Mouse (Mus musculus) 3T3-L1 (cell line): ENCODE measurements around the gene Gm9903.

ENCODE experiments used
- DNase-seq: peaks from one replicate; pipeline ENCODE4 v3.0.0-alpha.2; 2015; ENCODE audit warnings: low read depth, low spot score

The Gm9903 gene

DNA sequence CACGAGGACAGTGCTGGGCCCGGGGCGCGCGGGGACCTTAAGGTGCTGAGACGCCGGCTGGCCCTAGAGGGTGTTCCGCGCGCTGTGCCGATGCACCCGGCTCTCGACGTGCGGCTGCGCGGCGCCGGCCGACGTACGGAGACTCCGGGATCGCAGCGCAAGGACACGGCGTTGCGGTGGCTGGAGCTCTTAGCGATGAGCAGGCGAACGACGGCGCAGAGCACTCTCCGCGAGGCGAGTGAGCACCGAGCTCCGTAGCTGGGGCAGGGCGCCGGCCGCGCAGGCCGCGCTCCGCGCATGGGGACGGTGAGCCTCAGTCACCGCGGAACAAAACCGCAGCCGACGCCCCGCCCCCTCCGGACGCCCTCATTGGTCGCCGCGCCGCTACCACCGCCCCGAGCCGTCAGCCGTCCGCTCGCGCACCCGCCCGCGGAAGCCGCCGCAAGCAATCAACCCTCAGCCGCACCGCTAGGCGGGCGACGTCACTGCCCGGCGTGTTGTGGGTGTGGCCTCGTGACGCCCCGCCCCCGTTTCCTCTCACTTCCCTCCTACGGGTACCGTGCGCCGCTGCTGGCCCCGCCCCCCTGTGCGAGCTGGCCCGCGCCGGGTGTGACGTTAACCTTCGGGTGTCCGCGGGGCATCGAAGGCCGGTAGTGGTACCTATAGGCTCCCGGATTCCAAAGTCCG, at the start of gene Gm9903, which contains the start of gene Fam53a:
Gene Gm9903 (plus strand): TSS at position 625 of the 687 bp plus-strand sequence.
Gene Fam53a (minus strand): TSS at position 335 of the 687 bp plus-strand sequence.
- DNase-seq: peak; percentile 98

GRCm38 (mm10) chr5:33580336-33580735, 49.4 kb upstream of the Gm9903 start:
- no peak for DNase-seq

- no peak for DNase-seq
Observed at GRCm38 (mm10) chr5:33587498-33588058, 42.1 kb upstream of the Gm9903 start.

- no peak for DNase-seq
Observed at GRCm38 (mm10) chr5:33588066-33588465, 41.7 kb upstream of the Gm9903 start.

GRCm38 (mm10) chr5:33589221-33589888, 40.4 kb upstream of the Gm9903 start:
- peak; percentile 89 for DNase-seq

- DNase-seq: peak; percentile 43
Observed at GRCm38 (mm10) chr5:33593620-33594019, 36.1 kb upstream of the Gm9903 start.

GRCm38 (mm10) chr5:33605314-33605713, 24.4 kb upstream of the Gm9903 start:
- DNase-seq: no peak

- DNase-seq: no peak
Observed at GRCm38 (mm10) chr5:33606631-33607030, 23.1 kb upstream of the Gm9903 start.

GRCm38 (mm10) chr5:33607434-33607833, 22.3 kb upstream of the Gm9903 start:
- no peak for DNase-seq

DNA sequence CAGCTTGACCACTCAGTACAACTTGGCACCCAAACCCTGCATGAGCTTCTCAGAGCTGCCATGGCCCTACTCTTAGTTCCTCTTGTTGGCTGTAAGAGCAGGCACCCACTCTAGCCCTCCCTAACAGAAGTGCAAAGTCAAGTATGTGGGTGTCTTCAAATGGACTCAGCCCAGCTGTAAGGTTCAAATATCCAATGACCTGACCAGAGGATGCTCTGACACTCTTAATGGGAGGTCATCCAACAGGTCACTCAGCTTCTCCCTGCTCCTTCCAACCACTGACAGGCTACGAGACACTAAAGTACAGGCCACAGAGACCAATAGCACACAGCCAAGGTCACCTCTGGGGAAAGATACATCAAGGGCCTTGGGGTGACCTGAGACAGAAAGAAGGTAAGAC, 20.5 kb upstream of the Gm9903 start:
- no peak for DNase-seq

DNA sequence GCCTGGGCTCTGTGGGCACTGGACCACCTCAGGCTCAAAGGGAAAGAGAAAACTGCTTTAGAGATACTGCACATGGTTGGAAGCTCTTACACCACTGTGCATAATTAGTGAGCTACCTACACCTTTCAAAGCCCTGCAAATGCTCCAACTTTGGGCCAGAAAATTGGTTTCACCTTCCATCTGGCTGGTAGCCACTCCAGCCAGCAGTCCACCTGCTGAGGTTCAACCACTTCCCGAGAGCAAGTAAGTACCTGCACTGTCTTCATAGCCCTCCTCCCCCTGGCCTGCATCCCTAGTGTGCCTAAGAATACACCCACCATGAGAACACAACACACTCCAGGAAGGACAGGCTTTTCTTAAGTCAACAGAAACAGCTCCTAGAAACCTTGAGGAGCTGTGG, 17.9 kb upstream of the Gm9903 start:
- no peak for DNase-seq

DNA sequence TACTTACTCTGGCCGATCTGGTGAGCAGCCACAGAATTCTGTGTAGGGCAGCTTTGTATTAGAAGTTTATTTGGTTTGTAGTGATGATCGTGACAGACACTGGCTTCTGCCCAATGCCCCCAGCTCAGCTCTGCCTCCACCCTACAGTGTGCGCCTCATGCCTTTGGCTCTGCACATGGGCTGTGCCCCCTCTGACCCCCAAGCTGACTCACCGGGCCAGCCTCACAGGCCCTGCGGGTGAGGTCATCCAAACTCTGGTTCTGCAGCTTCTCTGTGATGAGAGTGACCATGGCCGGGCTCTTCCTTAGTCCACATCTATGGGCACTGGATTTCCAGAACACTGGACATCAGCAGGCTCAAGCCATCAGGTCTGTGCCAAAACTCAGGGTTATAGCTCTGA, 15.3 kb upstream of the Gm9903 start:
- peak; percentile 89 for DNase-seq

- DNase-seq: peak; percentile 52
Observed at GRCm38 (mm10) chr5:33622671-33623070, 7.1 kb upstream of the Gm9903 start.

DNA sequence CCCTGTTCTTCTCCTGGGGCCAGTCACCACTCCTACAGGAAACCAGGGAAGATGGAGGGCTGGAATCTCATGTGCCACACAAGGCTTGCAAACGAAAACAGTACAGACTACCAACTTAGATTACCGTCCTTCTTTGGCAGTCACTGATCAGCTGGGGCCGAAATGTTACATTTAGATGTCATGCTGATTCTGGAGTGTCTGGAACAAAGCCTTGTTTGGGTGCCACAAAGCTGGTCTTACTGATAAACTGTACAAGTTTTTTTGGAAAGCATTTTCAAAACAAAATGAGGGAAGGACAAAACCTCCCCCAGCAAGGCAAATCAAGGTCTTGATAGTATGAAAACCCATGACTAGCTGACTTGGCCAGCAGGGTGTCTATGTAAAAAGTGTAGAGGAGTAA, 6.0 kb upstream of the Gm9903 start:
- DNase-seq: no peak

GRCm38 (mm10) chr5:33627968-33628367, 1.8 kb upstream of the Gm9903 start:
- DNase-seq: peak; percentile 84

DNA sequence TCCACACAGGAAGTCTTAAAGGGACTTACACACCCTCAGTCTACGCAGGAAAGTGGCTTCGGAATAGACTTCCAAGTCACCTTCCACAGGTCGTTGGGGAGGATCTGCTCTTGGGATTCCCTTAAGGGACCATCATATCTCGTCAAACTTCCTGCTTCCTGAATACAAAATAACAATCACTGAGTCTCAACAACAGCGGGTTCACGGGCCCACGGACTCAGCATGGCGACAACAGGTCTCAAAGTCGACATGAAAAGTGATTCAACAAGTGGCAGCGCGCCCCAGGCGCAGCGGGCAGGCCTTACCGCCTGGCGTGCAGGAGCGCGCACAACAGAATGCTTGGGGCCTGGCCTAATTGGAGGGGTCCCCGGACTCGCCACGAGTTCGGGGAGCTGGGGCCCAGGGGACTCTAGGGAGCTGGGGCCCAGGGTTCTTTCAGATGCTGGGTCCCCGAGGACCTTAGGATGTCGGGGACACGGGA, 865 bp upstream of the Gm9903 start:
- DNase-seq: peak; percentile 71

DNA sequence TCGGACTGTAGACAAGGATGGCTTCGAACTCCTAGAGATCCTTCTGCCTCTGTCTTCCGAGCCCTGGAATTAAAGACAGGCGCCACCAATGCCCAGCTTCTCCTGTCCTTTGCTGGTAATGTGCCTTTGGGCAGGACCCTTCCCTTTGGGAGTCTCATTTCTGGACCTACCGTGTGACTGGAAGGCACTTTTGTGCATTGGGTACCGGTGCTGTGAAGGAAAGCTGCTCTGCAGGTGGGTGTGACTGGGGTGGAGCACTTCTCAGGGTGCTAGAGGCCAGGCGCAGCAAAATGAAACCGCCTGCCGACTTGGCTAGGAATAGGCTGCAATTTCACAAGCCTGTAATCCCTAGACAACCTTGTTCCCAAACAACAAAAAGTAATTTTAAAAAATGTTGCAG, 336 bp downstream of the Gm9903 start:
- DNase-seq: peak; percentile 73

DNA sequence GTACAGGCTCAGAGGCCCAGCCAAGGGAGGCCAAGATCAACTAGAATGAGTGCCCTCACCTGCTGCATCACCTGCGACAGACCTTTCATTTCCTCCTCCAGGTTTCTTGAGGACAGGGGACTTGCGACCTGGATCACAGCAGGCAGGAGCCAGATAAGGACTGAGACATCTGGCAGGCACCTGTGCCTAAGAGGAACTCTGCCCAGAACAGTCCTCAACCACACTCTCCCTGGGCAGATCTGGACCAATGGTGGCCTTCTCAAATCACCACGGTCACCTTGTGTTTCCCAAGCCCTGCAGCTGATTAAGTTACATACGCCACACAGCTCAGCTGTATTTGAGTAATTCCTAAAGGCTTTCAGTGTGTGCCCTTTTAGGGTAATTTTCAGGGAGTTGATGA, 890 bp downstream of the Gm9903 start:
- peak; percentile 50 for DNase-seq

GRCm38 (mm10) chr5:33632526-33632925, 2.8 kb downstream of the Gm9903 start:
- DNase-seq: no peak

- no peak for DNase-seq
Observed at GRCm38 (mm10) chr5:33635361-33635760, 5.6 kb downstream of the Gm9903 start.

- DNase-seq: no peak
Observed at GRCm38 (mm10) chr5:33637606-33638350, 8.1 kb downstream of the Gm9903 start.

DNA sequence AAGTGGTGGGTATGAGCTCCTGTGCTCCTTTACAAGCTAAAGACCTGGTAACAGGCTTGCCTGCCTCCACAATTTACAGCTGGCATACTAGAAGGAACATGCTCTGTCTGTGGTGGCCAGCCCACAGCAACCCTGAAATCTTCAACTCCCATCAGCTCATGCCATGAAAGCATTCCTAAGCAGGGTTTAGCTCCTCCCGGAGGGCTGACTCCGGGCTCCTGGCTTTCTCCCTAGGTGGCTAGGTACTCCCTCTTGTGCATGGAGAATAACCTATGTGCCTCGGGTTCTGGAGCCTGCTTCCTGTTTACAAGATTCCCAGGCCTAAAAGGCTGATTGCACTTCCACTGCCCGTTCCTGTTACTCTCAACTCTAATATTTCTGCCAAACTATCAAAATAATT, 9.1 kb downstream of the Gm9903 start:
- DNase-seq: peak; percentile 20
